Mouse (Mus musculus): ENCODE measurements around the gene Krtap10-4.
"Not testable (repeated sequence)": the region's sequence is repeated elsewhere in the genome, so short reads cannot be mapped to it uniquely, and the experiment has no call there.

Krtap10-4 gene

GRCm38 (mm10) chr10:77787876-77788275 lies 39.0 kb downstream of the Krtap10-4 start, which contains the start of gene Gm7137:
Gm7137 (minus strand) TSS chr10:77788200.
- DNase-seq = not testable (repeated sequence)

GRCm38 (mm10) chr10:77783396-77783795 lies 43.5 kb downstream of the Krtap10-4 start:
- not testable (repeated sequence) for DNase-seq

- DNase-seq = not testable (repeated sequence)
Observed at GRCm38 (mm10) chr10:77782442-77782841, 44.5 kb downstream of the Krtap10-4 start, which contains the start of gene Gm3250. Gm3250 (minus strand) TSS chr10:77782542.

GRCm38 (mm10) chr10:77776844-77777243 lies 50.1 kb downstream of the Krtap10-4 start, which contains the start of gene Gm7138:
Gm7138 (minus strand) TSS chr10:77776944.
- DNase-seq = not testable (repeated sequence)
